Mouse (Mus musculus) CD4-positive helper T cell, adult 2 months (primary cell): ENCODE data around the gene Samd13.

ENCODE experiments used
- DNase-seq: peaks from one replicate; pipeline ENCODE4 v3.0.0-alpha.2; 2012; ENCODE audit warnings: low read depth, missing footprints, low spot score

Samd13 gene

GRCm38 (mm10) chr3:146671121-146671520 lies 14.3 kb downstream of the Samd13 start:
- DNase-seq = no peak

- DNase-seq = no peak
These were observed 23.5 kb downstream of the Samd13 start for GRCm38 (mm10) chr3:146661907-146662306.

- DNase-seq = no peak
These were observed 24.4 kb downstream of the Samd13 start for GRCm38 (mm10) chr3:146661001-146661400.

GRCm38 (mm10) chr3:146659321-146659720 lies 26.1 kb downstream of the Samd13 start:
- DNase-seq = no peak

GRCm38 (mm10) chr3:146658061-146658639 lies 27.2 kb downstream of the Samd13 start:
- no peak for DNase-seq

GRCm38 (mm10) chr3:146657433-146657832 lies 28.0 kb downstream of the Samd13 start:
- no peak for DNase-seq

GRCm38 (mm10) chr3:146655111-146655577 lies 30.2 kb downstream of the Samd13 start:
- DNase-seq = no peak

GRCm38 (mm10) chr3:146653692-146654091 lies 31.7 kb downstream of the Samd13 start:
- no peak for DNase-seq

GRCm38 (mm10) chr3:146652431-146652830 lies 33.0 kb downstream of the Samd13 start:
- DNase-seq = no peak

GRCm38 (mm10) chr3:146651217-146651616 lies 34.2 kb downstream of the Samd13 start, which contains the start of gene 4930503B20Rik:
4930503B20Rik (minus strand) TSS chr3:146651317.
- DNase-seq = no peak

GRCm38 (mm10) chr3:146650716-146651115 lies 34.7 kb downstream of the Samd13 start:
- DNase-seq = no peak

GRCm38 (mm10) chr3:146649311-146649894 lies 36.0 kb downstream of the Samd13 start:
- no peak for DNase-seq

GRCm38 (mm10) chr3:146641818-146642427 lies 43.5 kb downstream of the Samd13 start:
- DNase-seq = no peak

- DNase-seq = no peak
These were observed 52.9 kb downstream of the Samd13 start for GRCm38 (mm10) chr3:146632506-146632905.

- DNase-seq = no peak
These were observed 57.0 kb downstream of the Samd13 start for GRCm38 (mm10) chr3:146628227-146628982.

GRCm38 (mm10) chr3:146625766-146626165 lies 59.6 kb downstream of the Samd13 start:
- no peak for DNase-seq

- DNase-seq = no peak
These were observed 63.4 kb downstream of the Samd13 start for GRCm38 (mm10) chr3:146621966-146622365.

GRCm38 (mm10) chr3:146620555-146621249 lies 64.7 kb downstream of the Samd13 start:
- no peak for DNase-seq

GRCm38 (mm10) chr3:146620101-146620500 lies 65.3 kb downstream of the Samd13 start:
- no peak for DNase-seq

- DNase-seq = no peak
These were observed 67.0 kb downstream of the Samd13 start for GRCm38 (mm10) chr3:146618357-146618756.

- DNase-seq = no peak
These were observed 67.4 kb downstream of the Samd13 start for GRCm38 (mm10) chr3:146617946-146618345.
